Mouse (Mus musculus) mouse trophoblast stem cell (cell line): ENCODE data around the gene 4933411K16Rik.

ENCODE experiments used
- in situ Hi-C, 2 experiments: fragments of 300-500 bp; cut with MseI, MboI; formaldehyde crosslinking; loops; 2 replicates in 1 of 2; 3 replicates in 1 of 2; pipeline ENCODE4 v1.15.1; 2025

The 4933411K16Rik gene

DNA sequence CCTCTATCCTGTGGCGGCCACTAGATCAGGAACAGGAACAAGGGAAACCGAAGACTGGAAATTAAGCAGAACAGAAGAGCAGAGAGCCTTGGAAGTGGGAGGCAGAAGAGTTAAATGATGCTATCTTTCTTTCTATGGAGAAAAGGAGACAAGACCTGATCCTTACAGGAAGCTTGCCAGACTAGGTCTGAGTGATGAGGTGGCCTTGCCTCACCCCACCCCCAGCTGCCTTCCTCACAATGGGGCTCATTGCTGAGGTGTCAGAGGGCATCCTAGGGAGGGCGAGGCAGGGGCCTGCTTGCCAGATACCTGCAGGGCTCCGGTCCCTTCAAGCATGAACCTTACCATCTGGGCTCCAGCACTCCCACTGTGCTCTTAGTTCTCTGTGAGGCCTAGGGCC lies at the start of gene 4933411K16Rik:
TSS of gene 4933411K16Rik (plus strand) at position 301 of the 400 bp plus-strand sequence.
- in situ Hi-C loops, result no loop called here

GRCm38 (mm10) chr19:42004258-42004657 lies 47.8 kb upstream of the 4933411K16Rik start:
- in situ Hi-C loops, result no loop called here

- in situ Hi-C loops, result no loop called here
Observed at GRCm38 (mm10) chr19:42005616-42006015, 46.4 kb upstream of the 4933411K16Rik start.

DNA sequence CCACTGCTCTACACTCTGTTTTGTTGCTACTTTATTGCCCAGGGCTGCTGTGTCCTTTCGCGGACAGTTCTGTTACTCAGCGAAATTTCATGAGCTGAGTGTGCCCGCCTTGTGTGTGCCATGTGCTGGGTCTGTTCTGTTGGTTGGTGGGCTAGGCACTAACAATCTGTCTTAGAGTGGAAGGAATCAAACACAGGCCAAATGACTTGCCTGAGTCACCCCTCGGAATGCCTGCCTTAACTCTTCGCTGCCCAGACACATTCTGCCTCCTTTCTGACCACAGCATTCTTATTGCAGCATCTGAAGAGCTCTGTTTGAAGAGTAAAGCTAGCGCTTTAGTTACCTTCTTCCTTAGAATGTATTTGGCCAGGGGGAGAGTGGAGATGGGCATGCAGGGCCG lies 45.5 kb upstream of the 4933411K16Rik start:
- in situ Hi-C loops, result no loop called here

- in situ Hi-C loops, result no loop called here
Observed at GRCm38 (mm10) chr19:42008586-42008985, 43.5 kb upstream of the 4933411K16Rik start.

- in situ Hi-C loops, result no loop called here
Observed at GRCm38 (mm10) chr19:42009067-42009466, 43.0 kb upstream of the 4933411K16Rik start.

GRCm38 (mm10) chr19:42010436-42010835 lies 41.6 kb upstream of the 4933411K16Rik start:
- in situ Hi-C loops, result no loop called here

- in situ Hi-C loops, result no loop called here
Observed at GRCm38 (mm10) chr19:42011123-42011522, 40.9 kb upstream of the 4933411K16Rik start.

- in situ Hi-C loops, result no loop called here
Observed at GRCm38 (mm10) chr19:42014231-42014825, 37.7 kb upstream of the 4933411K16Rik start.

DNA sequence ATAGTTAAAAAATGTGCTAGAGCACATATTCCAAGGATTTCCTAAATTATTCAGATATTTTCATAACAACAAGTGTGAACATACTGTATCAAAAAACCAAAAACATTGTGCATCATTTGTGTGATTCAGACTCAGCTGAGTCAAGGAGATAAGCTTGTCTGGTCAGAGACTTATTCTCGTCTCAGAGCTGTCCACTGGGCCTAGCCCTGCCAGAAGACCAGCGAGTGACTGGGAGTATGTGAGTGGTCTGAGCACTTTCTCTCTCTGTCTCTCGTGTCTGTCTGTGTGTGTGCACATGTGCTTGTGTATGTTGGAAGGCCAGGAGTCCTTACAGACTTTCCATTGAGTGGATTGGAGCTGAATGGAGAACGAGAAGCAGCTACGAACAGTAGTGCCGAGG lies 37.0 kb upstream of the 4933411K16Rik start:
- in situ Hi-C loops, result no loop called here

DNA sequence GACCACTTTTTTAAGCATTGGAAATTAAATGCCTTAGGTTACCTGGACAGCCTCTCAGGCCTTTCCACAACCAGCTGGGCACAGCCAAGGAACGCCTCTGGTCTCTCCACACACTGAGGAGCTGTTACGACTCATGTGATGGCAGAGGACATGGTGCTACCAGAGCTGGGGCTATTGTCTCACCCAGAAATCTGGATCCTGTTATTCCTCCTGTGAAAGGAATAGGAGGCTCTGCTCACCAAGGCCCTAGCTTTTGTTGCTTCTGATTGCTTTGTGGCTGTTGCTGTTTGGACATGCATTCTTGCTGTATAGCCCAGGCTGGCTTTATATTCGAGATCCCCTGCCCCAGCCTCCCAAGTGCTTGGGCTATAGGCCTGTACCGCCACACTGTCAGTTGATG lies 35.8 kb upstream of the 4933411K16Rik start:
- in situ Hi-C loops, result no loop called here

GRCm38 (mm10) chr19:42016840-42017239 lies 35.2 kb upstream of the 4933411K16Rik start:
- in situ Hi-C loops, result no loop called here

DNA sequence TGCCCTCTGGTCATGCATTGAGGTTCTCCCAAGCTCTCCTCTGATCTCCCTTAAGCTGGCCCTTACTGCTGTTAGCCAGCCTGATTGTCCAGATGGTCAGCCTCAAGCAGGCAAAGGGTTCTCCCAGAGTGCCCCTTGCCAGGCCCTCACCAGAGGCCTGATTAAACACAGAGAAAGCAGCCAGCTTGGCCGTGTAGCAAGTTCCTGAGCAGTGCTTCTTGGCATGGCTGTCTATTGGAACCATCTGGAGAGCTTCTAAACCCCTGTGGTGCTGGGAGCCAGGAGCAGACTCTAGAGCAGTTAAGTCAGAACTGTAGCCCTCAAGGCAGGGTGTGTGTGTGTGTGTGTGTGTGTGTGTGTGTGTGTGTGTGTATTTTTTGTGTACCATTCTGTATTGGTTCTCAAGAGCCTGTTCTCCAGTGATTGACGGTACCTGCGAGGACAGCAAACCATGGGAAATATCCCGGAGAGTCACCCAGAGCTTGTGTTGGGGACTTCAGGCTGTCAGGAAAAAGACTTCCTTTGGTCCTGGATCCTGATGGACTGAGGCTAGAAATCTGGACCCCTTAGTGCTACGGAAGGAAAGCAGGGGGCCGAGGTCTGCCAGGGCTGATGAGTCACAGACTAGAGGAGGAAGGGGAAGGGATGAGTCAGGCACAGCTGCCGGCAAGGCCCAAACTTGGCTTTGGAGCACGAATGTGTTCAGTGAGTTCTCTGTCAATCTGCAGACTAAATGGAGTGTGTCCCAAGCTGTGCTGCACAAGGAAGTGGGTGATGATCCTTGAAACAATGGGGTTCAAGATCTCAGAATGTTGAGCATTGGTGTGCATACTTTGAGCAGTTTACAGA lies 34.4 kb upstream of the 4933411K16Rik start:
- in situ Hi-C loops, result no loop called here

DNA sequence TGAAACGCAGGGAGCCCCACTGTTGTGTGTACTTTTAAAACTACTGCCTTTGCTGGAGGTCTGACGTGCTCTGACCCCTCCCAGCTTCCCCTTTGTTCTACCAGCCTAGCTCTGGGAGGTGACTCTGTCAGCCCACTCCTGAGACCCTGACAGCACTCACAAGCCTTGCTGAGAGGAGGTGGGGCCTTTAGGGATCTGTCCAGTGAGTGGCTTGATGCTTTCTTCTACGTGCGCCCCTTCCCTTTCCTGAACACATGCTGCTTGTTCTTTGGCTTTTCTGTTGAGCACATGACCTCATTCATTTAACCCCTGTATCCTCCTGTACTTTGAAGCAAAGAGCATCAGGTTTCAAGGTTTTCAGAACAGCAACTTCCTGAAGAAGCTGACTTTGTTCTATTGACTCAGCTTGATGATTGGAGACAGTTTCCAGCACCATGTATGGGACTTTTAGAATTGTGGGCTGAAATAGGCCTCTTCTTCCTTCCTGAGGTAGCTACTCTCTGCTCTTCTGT lies 33.0 kb upstream of the 4933411K16Rik start:
- in situ Hi-C loops, result no loop called here

DNA sequence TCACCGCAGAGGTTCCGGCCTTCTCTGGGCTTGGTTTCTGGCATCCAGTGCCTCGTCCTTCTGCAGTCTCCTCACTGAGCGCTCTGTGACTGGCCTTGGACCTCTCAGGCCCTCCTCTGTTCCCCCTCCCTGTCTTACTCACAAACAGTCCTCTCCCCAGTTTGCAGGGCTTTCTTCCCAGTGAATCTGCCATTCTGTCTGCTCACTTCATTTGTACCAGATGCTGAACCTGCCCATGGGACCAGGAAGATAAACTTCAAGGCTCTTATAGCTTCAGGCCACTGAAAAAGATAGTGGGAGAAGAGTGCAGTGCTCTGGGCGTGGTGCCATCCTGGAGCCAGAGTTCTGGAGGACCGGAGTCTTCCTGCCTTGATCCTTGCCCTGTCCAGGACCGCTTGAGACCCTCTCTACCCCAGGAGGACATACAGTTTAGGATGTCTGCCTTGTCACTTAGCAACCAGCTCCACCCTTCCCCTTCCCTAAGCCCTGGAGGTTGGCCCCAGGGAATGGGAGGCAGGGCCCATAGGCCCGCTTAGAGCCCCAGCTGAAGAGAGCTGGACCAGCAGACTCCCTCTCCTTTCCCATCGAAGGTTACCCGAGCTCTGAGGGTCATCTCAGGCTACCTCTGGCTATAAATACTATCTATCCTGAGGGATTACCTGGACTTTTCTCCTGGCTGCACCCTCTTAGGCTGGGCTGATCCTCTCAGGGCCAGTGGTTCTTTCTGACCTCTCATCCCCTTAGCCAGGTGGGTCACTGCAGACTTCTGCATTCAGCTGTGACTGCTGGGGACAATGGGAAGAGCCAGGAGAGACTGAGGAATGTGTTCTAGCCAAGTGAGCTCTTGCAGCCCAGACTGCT lies 30.1 kb upstream of the 4933411K16Rik start:
- in situ Hi-C loops, result no loop called here

DNA sequence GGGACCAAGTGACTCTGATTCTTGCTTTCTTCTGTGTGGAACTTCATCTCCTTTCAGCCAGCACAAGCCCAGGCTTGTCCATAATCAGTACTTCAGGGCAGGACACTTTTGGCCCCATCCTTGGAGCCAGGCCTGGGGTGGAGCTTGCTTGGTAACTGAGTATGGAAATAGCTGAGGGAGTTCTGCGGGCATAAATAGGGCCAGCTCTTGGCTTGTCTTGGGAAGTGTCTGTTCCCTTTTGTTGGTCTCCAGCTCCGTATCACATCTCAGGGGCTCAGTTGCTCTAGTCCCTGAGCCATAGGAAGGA lies 29.6 kb upstream of the 4933411K16Rik start:
- in situ Hi-C loops, result no loop called here

DNA sequence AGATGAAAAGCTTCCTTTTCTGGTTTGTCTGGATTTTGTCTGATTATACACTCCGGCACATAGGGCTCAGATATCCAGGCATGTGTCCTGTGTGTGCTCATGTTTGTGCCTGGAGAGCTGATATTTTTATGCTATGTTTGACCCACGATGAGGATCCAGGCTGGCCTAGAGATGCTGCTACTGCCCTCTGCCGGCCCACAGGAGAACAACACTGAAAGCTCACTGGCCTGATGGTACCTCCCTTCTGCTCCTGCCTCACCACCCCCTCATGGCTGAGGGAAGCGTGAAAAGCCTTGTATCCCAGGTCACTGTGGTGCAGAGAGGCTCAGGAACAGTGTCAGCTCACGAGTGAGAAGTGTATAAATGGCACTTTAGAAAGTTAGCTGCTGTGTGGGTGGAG lies 25.9 kb upstream of the 4933411K16Rik start:
- in situ Hi-C loops, result no loop called here

DNA sequence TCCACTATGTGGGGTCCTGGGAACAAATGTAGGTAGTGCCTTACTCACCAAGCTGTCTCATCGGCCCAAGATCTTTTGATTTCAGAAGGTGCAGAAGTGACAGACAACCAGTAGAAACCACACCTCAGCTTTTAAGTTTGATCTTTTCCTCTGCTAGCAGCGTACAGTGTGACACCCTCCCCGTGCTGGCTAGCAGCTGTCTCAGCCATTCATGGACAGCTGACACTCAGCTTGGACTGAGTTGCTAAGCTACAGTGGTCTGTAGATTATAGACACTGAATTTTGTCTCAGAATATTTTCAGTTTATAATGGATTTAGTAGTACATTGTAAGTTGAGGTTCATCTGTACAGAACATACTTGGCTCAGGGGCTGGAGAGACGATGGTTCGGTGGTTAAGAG lies 20.9 kb upstream of the 4933411K16Rik start:
- in situ Hi-C loops, result no loop called here

- in situ Hi-C loops, result no loop called here
Observed at GRCm38 (mm10) chr19:42033611-42034010, 18.4 kb upstream of the 4933411K16Rik start.

DNA sequence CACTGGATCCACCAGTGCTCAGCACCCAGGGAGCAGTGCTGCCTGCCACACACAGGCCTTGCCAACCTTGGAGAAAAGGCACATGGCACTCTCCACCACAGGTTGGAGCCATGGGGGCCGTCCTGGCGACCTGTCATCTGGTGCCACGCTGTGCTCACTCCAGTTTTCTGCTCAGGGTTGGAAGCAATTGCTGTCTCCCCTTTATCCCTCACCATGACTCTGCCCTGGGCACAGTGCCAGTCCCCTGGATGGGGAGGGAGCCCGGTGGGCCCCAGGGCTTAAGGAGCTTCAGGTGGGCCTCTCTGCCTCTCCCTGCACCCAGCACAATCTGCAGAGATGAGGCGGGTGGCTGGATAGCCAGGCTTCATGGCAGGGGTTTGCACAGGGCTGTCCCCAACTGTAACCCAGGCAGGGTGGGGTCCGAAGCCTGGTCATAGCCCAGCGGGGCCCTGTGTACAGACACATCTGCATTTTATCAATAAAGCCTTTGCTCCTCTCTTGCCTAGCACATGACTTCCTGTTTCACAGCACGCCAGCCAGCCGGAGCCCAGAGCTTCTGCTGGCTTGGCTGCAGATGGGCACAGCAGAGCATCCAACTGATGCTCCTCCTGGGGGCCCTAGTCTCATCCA lies 17.8 kb upstream of the 4933411K16Rik start:
- in situ Hi-C loops, result no loop called here

- in situ Hi-C loops, result no loop called here
Observed at GRCm38 (mm10) chr19:42034881-42035455, 17.1 kb upstream of the 4933411K16Rik start.
